Mouse (Mus musculus) testis, adult 2 months (tissue): ENCODE results near the gene Thegl. TPM values are rescaled to one million over a fixed set of nuclear protein-coding genes. Genes with fewer than 3 reads are reported as not detected.

ENCODE experiments used
- H3K27ac ChIP-seq: fragments of 200-500 bp; 2 replicates; pipeline ENCODE4 v1.5.1; 2012; ENCODE audit warnings: low read depth, low read length; ENCODE audit not compliant: control insufficient read depth, insufficient read depth
- H3K27me3 ChIP-seq: fragments of 200-500 bp; 2 replicates; pipeline ENCODE4 v1.6.1; 2012; ENCODE audit warnings: mild to moderate bottlenecking, low read length, moderate library complexity; ENCODE audit not compliant: control insufficient read depth, insufficient read depth
- H3K36me3 ChIP-seq: fragments of 200-500 bp; 2 replicates; pipeline ENCODE4 v1.6.1; 2012; ENCODE audit warnings: mild to moderate bottlenecking, low read length; ENCODE audit not compliant: control insufficient read depth, insufficient read depth
- H3K4me1 ChIP-seq: fragments of 200-500 bp; 2 replicates; pipeline ENCODE4 v1.6.1; 2012; ENCODE audit warnings: low read length; ENCODE audit not compliant: control insufficient read depth, insufficient read depth
- H3K4me3 ChIP-seq: fragments of 200-500 bp; 2 replicates; pipeline ENCODE4 v1.5.1; 2012; ENCODE audit warnings: low read depth, mild to moderate bottlenecking, low read length, moderate library complexity, mixed read lengths; ENCODE audit not compliant: control insufficient read depth
- CTCF ChIP-seq: fragments of 200-500 bp; IDR thresholded peaks from 2 replicates; pipeline ENCODE4 v1.5.1; 2012; ENCODE audit warnings: low read depth, mild to moderate bottlenecking, inconsistent platforms, low read length, moderate library complexity; ENCODE audit not compliant: control insufficient read depth, insufficient read depth, insufficient replicate concordance
- POLR2A ChIP-seq: fragments of 200-500 bp; IDR thresholded peaks from 2 replicates; pipeline ENCODE4 v1.6.1; 2012; ENCODE audit warnings: low read depth, mild to moderate bottlenecking, inconsistent platforms, low read length, moderate library complexity; ENCODE audit not compliant: control insufficient read depth
- polyA plus RNA-seq: library from polyadenylated mRNA; depleted of rRNA; stranded (reverse); fragments of >200 nt; gene quantifications from 2 replicates; pipeline ENCODE4 v1.2.3, GENCODE M21; 2012

The Thegl gene
- polyA plus RNA-seq, 1 experiment = 149 TPM

DNA sequence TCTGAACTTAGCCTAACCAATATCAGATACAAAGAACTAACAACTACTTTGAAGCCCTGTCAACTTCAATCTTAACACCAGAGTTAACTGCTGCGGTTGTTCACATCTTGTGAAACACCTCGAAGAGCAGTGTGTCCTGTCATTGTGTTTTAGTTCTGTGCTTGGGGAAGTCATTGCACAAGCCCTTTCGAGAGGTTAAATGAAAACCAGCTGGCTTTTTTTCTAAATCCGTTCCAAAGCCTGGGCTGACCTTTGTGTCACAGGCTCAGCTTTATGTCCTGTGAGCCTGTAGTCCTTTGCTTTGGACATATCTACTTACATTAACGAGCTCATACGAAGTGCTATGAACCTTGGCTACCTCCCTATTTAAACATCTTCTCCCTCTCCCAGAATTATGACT lies 81.9 kb downstream of the Thegl start:
- no peak overlapping the region for H3K4me3 ChIP-seq
- no peaks in the 10 kb centered on the region for H3K27me3 ChIP-seq

DNA sequence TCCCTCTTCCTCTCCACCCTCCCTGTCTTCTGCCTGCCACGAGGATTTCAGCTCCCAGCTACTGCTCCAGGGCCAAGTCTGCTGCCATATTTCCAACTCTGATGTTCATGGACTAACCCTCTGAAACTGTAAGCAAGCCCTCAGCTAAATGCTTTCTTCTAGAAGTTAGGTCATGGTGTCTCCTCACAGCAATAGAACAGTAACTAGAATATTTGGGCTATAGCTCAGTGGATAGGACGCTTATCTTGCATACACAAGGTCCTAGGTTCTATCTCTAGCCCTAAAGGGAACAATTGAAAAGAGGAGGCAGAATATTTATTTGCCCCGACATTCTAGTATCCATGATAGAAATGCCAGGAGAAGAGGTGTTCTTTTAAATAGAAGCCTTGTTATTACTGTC lies 83.1 kb downstream of the Thegl start:
- no peak for TF ChIP-seq CTCF
- TF ChIP-seq POLR2A = no peak
- Histone ChIP-seq H3K4me1 (peaks cover 10% of the 10 kb centered on the region), H3K36me3 (no peaks in the 10 kb centered on the region), H3K4me3 (no peak overlapping the region), H3K27me3 (no peaks in the 10 kb centered on the region), H3K27ac (no peak overlapping the region)

More for the DNA sequence above, 81.9 kb downstream of the Thegl start:
- Histone ChIP-seq H3K27ac (no peak overlapping the region), H3K4me1 (peaks cover 9% of the 10 kb centered on the region), H3K36me3 (no peaks in the 10 kb centered on the region)
- no peak for TF ChIP-seq POLR2A
- TF ChIP-seq CTCF = no peak

DNA sequence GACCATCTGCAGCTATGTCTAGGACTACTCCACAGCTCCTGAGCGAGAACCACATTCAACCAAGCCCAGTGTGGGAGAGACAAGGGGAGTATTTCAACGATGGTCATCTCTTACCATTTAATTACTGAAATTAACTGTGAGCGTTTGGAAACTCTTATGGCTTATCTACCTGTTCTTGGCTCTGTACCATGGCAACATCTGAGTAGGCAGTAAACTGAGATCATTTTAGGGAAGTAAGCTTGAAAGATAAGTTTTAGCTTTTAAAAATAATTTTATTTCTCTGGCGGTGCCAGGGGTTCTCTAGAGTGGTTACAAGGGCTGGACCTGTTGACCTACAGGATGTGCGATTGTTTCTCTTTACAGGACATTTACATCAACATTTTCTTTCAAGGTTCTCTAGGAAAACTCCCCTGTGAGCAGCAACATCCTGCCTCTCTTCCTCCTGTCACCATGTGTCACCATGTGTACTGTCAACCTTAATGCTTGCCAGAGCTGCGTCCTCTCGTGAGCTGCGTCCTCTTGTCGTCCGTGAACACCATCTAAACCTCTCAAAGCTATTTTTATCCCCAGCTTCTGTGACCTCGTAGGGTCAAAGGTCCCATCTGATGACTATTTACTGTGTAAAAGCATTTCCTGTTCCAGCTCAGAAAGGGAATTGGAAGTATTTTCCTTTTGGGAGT lies 83.6 kb downstream of the Thegl start:
- no peaks in the 10 kb centered on the region for H3K36me3 ChIP-seq
- TF ChIP-seq POLR2A (no peak), CTCF (no peak)
- peaks cover 9% of the 10 kb centered on the region for H3K4me1 ChIP-seq
- H3K27ac ChIP-seq = no peak overlapping the region
- no peak overlapping the region for H3K4me3 ChIP-seq
- H3K27me3 ChIP-seq = no peaks in the 10 kb centered on the region

DNA sequence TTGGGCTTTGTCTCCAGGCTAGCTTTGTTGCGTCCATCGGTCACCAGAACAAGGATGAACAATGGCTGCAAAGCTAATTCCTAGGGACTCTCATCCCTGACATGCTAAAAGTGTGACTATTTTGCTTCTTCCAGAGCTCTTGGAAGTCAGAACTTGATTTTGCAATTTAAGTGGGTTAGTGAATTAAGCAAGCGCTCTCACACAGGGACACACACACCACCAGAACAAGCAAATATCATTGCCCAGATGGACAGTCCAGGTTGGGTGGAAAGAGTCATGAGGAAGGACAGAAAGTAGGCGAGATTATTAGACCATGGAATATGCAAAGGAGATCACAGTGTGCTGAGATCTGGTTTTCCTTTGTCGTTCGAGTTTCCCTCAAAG lies 84.2 kb downstream of the Thegl start:
- Histone ChIP-seq H3K27me3 (no peaks in the 10 kb centered on the region), H3K27ac (no peak overlapping the region)

DNA sequence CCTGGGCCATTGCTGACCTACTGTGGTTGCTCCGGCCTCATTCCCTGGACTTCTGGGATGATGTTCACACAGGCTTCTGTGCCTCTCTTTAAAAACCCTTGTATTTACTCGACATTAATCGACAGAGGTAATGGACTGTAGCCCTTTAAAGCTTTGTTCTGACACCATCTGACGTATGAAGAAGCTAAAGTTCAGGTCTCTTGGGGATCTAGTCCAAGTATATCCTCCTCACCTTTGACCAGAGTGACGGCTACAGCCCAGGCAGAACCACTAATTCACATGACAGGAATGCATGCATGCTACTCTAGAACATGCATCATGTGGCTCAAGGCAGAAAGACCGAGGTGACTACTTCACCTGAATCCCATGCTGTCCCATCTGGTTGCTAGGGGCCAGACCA lies 84.9 kb downstream of the Thegl start:
- H3K4me3 ChIP-seq = no peak overlapping the region
- H3K27ac ChIP-seq = no peak overlapping the region
- peaks cover 4% of the 10 kb centered on the region for H3K4me1 ChIP-seq
- no peaks in the 10 kb centered on the region for H3K36me3 ChIP-seq
- no peaks in the 10 kb centered on the region for H3K27me3 ChIP-seq
- TF ChIP-seq CTCF (no peak), POLR2A (no peak)

More for the DNA sequence above, 84.2 kb downstream of the Thegl start:
- no peak overlapping the region for H3K4me3 ChIP-seq
- no peak for TF ChIP-seq POLR2A
- H3K36me3 ChIP-seq = no peaks in the 10 kb centered on the region
- peaks cover 4% of the 10 kb centered on the region for H3K4me1 ChIP-seq

DNA sequence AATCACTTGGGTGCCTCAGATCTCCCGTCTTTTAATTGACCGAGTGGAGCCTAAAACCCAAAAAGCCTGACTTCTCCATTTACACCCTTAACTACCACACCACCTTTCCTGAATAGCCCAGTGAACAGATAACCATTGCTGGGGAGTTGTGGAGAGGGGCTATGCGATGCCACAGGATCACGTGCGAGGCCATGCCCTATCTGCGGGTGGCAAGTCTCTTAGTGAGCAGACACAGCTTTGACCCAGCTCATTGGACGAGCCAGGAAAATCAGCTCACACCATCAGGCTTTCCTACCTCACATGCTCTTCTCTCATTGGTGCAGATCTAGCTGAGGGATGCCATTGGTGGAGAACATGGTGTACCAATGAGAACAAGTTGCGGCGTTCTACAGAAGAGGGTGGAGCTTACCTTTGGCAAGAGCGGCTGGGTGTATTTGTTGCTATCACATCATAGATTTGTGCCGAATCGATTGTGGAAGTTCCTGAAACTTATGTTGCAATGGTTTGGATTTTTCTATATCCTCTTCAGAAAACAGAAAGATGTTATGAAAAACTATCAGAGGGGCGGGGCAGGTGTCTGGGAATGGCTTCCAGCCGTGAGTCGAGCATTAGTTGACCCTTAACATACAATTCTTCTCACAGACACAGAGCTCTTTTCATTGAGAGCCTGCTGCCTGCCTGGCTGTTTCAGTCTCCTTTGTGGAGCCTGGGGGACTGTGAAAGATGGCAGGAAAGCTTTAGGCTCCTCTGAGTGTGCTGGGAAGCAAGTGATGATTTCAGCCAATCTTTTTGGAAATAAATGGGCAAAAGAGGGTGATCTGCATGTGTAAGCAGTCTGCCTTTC lies 86.9 kb downstream of the Thegl start:
- no peaks in the 10 kb centered on the region for H3K27me3 ChIP-seq
- no peaks in the 10 kb centered on the region for H3K36me3 ChIP-seq
- peaks cover 4% of the 10 kb centered on the region for H3K4me1 ChIP-seq
- no peak for TF ChIP-seq CTCF
- TF ChIP-seq POLR2A = no peak
- no peak overlapping the region for H3K4me3 ChIP-seq
- H3K27ac ChIP-seq = no peak overlapping the region

DNA sequence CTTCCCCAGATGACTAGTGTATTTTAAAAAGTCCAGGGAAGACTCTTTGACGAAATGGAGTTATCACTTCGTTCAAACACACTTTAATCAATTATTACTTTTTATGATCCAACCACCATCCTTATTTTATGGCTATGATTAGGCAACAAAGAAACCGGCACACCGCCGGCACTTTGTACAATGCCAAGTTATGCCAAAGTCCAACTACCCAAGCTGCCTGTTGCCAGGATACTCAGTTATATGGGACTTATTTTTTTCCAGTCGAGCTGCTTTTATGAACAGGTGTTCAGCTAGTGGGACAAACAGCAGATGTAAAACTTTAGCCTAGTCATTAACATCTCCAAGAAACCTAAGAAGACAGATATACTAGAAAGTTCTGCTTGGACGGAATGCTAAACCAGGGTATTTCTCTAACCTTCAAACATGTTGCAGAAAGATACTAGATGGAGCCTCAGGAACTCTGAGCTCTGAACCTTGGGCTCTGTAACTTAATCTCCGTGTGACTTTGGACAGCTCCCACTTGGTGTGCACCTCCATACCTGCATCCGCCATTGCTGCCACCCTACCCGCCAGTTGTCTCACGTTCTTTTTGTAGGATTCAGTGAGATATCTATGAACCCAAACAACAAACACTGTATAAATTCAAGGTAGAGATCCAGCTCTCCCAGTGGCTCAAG lies 91.5 kb downstream of the Thegl start:
- TF ChIP-seq CTCF (no peak), POLR2A (no peak)
- H3K27ac ChIP-seq = no peak overlapping the region
- no peak overlapping the region for H3K4me3 ChIP-seq
- no peaks in the 10 kb centered on the region for H3K27me3 ChIP-seq
- peaks cover 4% of the 10 kb centered on the region for H3K4me1 ChIP-seq
- H3K36me3 ChIP-seq = no peaks in the 10 kb centered on the region
